Comparison of ENCODE assay signal across 8 mouse cellular contexts in genomic region chr16:4557949-4558348, GRCm38 (mm10). TPM values are rescaled to one million over a fixed set of nuclear protein-coding genes. Genes with fewer than 3 reads are reported as not detected.
DNase-seq lines count a peak whose midpoint lies in the region; ATAC-seq and TF ChIP-seq lines count a peak whose summit lies in the region.

No protein-coding gene starts in this region.

- intact Hi-C loops in heart, postnatal 10 days (cut with DNase I): no loop called here

- H3K9me3 ChIP-seq in ES-Bruce4 (replicated peaks; ENCODE audit: control insufficient read depth, insufficient read depth, low read length, poor library complexity, severe bottlenecking): no peaks in the 10 kb centered on the region
- H3K9me3 ChIP-seq in forebrain, embryonic 14.5 days (replicated peaks; ENCODE audit: control insufficient read depth, low read length): no peaks in the 10 kb centered on the region
- no peaks in the 10 kb centered on the region for H3K9me3 ChIP-seq in liver, embryonic 14.5 days (ENCODE audit: control insufficient read depth, low read length)
- no peaks in the 10 kb centered on the region for H3K9me3 ChIP-seq in stomach, embryonic 16.5 days (replicated peaks; ENCODE audit: control insufficient read depth, low read length)

- peak overlapping the region; percentile 96 for H3K4me3 ChIP-seq in ES-Bruce4 (ENCODE audit: low read depth, low read length)
- H3K4me3 ChIP-seq in forebrain, embryonic 14.5 days (ENCODE audit: low read depth, low read length): peak overlapping the region; percentile 76
- peak overlapping the region; percentile 72 to 77 for H3K4me3 ChIP-seq in liver, embryonic 14.5 days (ENCODE audit: insufficient read depth in 1 of 2, low read depth in 2 of 2, low read length in 2 of 2)
- peak overlapping the region; percentile 79 for H3K4me3 ChIP-seq in stomach, embryonic 16.5 days (replicated peaks; ENCODE audit: low read length)

- TF ChIP-seq CTCF in ES-Bruce4 (IDR thresholded peaks at IDR 0.05; ENCODE audit: low read depth, low read length): no peak
- no peak for TF ChIP-seq CTCF in liver, embryonic 14.5 days (IDR thresholded peaks at IDR 0.05; ENCODE audit: low read depth)

- peak overlapping the region; percentile 96 for H3K9ac ChIP-seq in ES-Bruce4 (ENCODE audit: low read depth, poor library complexity, severe bottlenecking)
- peak overlapping the region; percentile 86 for H3K9ac ChIP-seq in forebrain, embryonic 14.5 days (ENCODE audit: low read length)
- peak overlapping the region; percentile 79 for H3K9ac ChIP-seq in liver, embryonic 14.5 days (replicated peaks)
- H3K9ac ChIP-seq in stomach, embryonic 16.5 days (ENCODE audit: low read length): peak overlapping the region; percentile 80

- peak; percentile 51 for DNase-seq in cerebellum, adult 11 months
- DNase-seq in forebrain, embryonic 14.5 days (ENCODE audit: low spot score): peak; percentile 72
- peak; percentile 63 to 67 for DNase-seq in heart, postnatal 10 days
- peak; percentile 70 to 81 for DNase-seq in kidney, postnatal 4 days
- DNase-seq in liver, embryonic 14.5 days (ENCODE audit: low read depth in 3 of 3, low spot score in 3 of 3): peak; percentile 52 to 65 (median 53)
- peak; percentile 64 for DNase-seq in neural tube, embryonic 10.5 days (ENCODE audit: extremely low spot score, low spot score)

- peak overlapping the region; percentile 70 for H3K27ac ChIP-seq in ES-Bruce4 (ENCODE audit: insufficient read depth, low read length)
- peak overlapping the region; percentile 89 for H3K27ac ChIP-seq in forebrain, embryonic 14.5 days (ENCODE audit: low read depth, low read length)
- peak overlapping the region; percentile 71 for H3K27ac ChIP-seq in liver, embryonic 14.5 days
- H3K27ac ChIP-seq in stomach, embryonic 16.5 days (ENCODE audit: low read length): peak overlapping the region; percentile 97

- peak overlapping the region; percentile 92 for H3K4me2 ChIP-seq in forebrain, embryonic 14.5 days (ENCODE audit: low read length)
- H3K4me2 ChIP-seq in liver, embryonic 14.5 days (ENCODE audit: low read depth): peak overlapping the region; percentile 89
- peak overlapping the region; percentile 98 for H3K4me2 ChIP-seq in stomach, embryonic 16.5 days (ENCODE audit: low read depth, low read length)

- no peaks in the 10 kb centered on the region for H3K27me3 ChIP-seq in ES-Bruce4 (ENCODE audit: control insufficient read depth, insufficient read depth, low read length, poor library complexity, severe bottlenecking)
- no peaks in the 10 kb centered on the region for H3K27me3 ChIP-seq in forebrain, embryonic 14.5 days (replicated peaks; ENCODE audit: control insufficient read depth, insufficient read depth, low read length)
- H3K27me3 ChIP-seq in liver, embryonic 14.5 days (ENCODE audit: control insufficient read depth, insufficient read depth, low read length): no peaks in the 10 kb centered on the region
- no peaks in the 10 kb centered on the region for H3K27me3 ChIP-seq in stomach, embryonic 16.5 days (ENCODE audit: control insufficient read depth, insufficient read depth, low read length)

- no peaks in the 10 kb centered on the region for H3K36me3 ChIP-seq in ES-Bruce4 (ENCODE audit: control insufficient read depth, insufficient read depth, low read length, poor library complexity, severe bottlenecking)
- H3K36me3 ChIP-seq in forebrain, embryonic 14.5 days (ENCODE audit: control insufficient read depth, insufficient read depth, low read length): no peaks in the 10 kb centered on the region
- H3K36me3 ChIP-seq in liver, embryonic 14.5 days (replicated peaks; ENCODE audit: control insufficient read depth, insufficient read depth, low read depth): no peaks in the 10 kb centered on the region
- H3K36me3 ChIP-seq in stomach, embryonic 16.5 days (ENCODE audit: control insufficient read depth, insufficient read depth, low read length): no peaks in the 10 kb centered on the region

- no peak for TF ChIP-seq EP300 in ES-Bruce4 (IDR thresholded peaks at IDR 0.05; ENCODE audit: insufficient read depth, low read depth, low read length)
- TF ChIP-seq EP300 in liver, embryonic 14.5 days (IDR thresholded peaks at IDR 0.05; ENCODE audit: low read depth): no peak

- ATAC-seq in forebrain, embryonic 14.5 days: peak; percentile 45
- ATAC-seq in liver, embryonic 14.5 days (ENCODE audit: insufficient read depth): peak; percentile 62
- ATAC-seq in stomach, embryonic 16.5 days (ENCODE audit: insufficient read depth, low FRiP score): peak; percentile 71; the same call in 1 of the 2 replicates

- no peak for TF ChIP-seq POLR2A in ES-Bruce4 (IDR thresholded peaks at IDR 0.05; ENCODE audit: insufficient read depth, low read length)

- peaks cover 5% of the 10 kb centered on the region for H3K4me1 ChIP-seq in ES-Bruce4 (ENCODE audit: control insufficient read depth, insufficient read depth, low read length)
- H3K4me1 ChIP-seq in forebrain, embryonic 14.5 days (ENCODE audit: control insufficient read depth, insufficient read depth, low read length): peaks cover 15% of the 10 kb centered on the region; the same call in 1 of the 2 replicates
- H3K4me1 ChIP-seq in liver, embryonic 14.5 days (replicated peaks; ENCODE audit: control insufficient read depth in 2 of 2, insufficient read depth in 2 of 2, low read length in 1 of 2): peaks cover 39 to 45% of the 10 kb centered on the region in 2 experiments
- H3K4me1 ChIP-seq in stomach, embryonic 16.5 days (ENCODE audit: control insufficient read depth, insufficient read depth, low read length): peaks cover 37% of the 10 kb centered on the region

- under 1% methylated on average over 19 of the region's 19 CpGs for WGBS in forebrain, embryonic 14.5 days
- WGBS in liver, embryonic 14.5 days (ENCODE audit: insufficient replicate concordance): under 1% methylated on average over 19 of the region's 19 CpGs
- under 1% methylated on average over 19 of the region's 19 CpGs for WGBS in stomach, embryonic 16.5 days

RNA-seq across cellular contexts. Expression of gene Tfap4, which starts 1.7 kb away (rescaled TPM):
- polyA plus RNA-seq in ES-Bruce4 (2011; ENCODE audit: insufficient read depth, insufficient read length, low read depth, missing spikeins): 19.3 and 21.2 TPM in 2 replicates
- 9.1 and 12.0 TPM in 2 replicates for polyA plus RNA-seq in forebrain, embryonic 14.5 days (2014; fragmentation: Nextera tagmentation; extraction: Ambion mirVana)
- 1 to 10 TPM; 4.1 to 4.3 TPM for total RNA-seq in heart, postnatal 10 days (2021)
- polyA plus RNA-seq in liver, embryonic 14.5 days (2012; rRNA removed): 5.4 and 6.9 TPM in 2 replicates
- 4.6 and 4.8 TPM in 2 replicates for polyA plus RNA-seq in liver, embryonic 14.5 days (2014; fragmentation: Nextera tagmentation; extraction: Ambion mirVana)
- polyA plus RNA-seq in stomach, embryonic 16.5 days (2015; fragmentation: Nextera tagmentation; extraction: Ambion mirVana): 16.1 and 17.0 TPM in 2 replicates

RNA-seq across cellular contexts. Expression of gene Srl, which starts 16.3 kb away (rescaled TPM):
- polyA plus RNA-seq in ES-Bruce4 (2011; ENCODE audit: insufficient read depth, insufficient read length, low read depth, missing spikeins): 30.0 and 33.6 TPM in 2 replicates
- 34.0 and 34.1 TPM in 2 replicates for polyA plus RNA-seq in forebrain, embryonic 14.5 days (2014; fragmentation: Nextera tagmentation; extraction: Ambion mirVana)
- total RNA-seq in heart, postnatal 10 days (2021): 1,000 to 10,000 TPM; 1,081 to 1,153 TPM
- polyA plus RNA-seq in liver, embryonic 14.5 days (2012; rRNA removed): 1.5 and 2.2 TPM in 2 replicates
- polyA plus RNA-seq in liver, embryonic 14.5 days (2014; fragmentation: Nextera tagmentation; extraction: Ambion mirVana): 1.2 and 3.2 TPM in 2 replicates
- polyA plus RNA-seq in stomach, embryonic 16.5 days (2015; fragmentation: Nextera tagmentation; extraction: Ambion mirVana): 10.0 and 28.6 TPM in 2 replicates

RNA-seq across cellular contexts. Expression of gene Glis2, which starts 36.6 kb away (rescaled TPM):
- 31.2 and 34.8 TPM in 2 replicates for polyA plus RNA-seq in ES-Bruce4 (2011; ENCODE audit: insufficient read depth, insufficient read length, low read depth, missing spikeins)
- polyA plus RNA-seq in forebrain, embryonic 14.5 days (2014; fragmentation: Nextera tagmentation; extraction: Ambion mirVana): 9.0 and 10.0 TPM in 2 replicates
- 10 to 100 TPM; 27.6 to 34.5 TPM for total RNA-seq in heart, postnatal 10 days (2021)
- polyA plus RNA-seq in liver, embryonic 14.5 days (2012; rRNA removed): 2.8 and 3.4 TPM in 2 replicates
- polyA plus RNA-seq in liver, embryonic 14.5 days (2014; fragmentation: Nextera tagmentation; extraction: Ambion mirVana): 1.7 and 2.7 TPM in 2 replicates
- polyA plus RNA-seq in stomach, embryonic 16.5 days (2015; fragmentation: Nextera tagmentation; extraction: Ambion mirVana): 18.7 and 21.7 TPM in 2 replicates

Comparison
In these comparisons a context has a peak if more than half of its experiments do, and no peak if none do; other contexts are left out.
1. Peak in every context shown above with its lines: DNase-seq, ATAC-seq, H3K4me3 ChIP-seq and H3K27ac ChIP-seq.